Mouse (Mus musculus) lung, adult 10 weeks (tissue): ENCODE results near the gene Kcnh3. TPM values are rescaled to one million over a fixed set of nuclear protein-coding genes. Genes with fewer than 3 reads are reported as not detected.

ENCODE experiments used
- polyA plus RNA-seq: library from polyadenylated mRNA; stranded (reverse); fragments of 350-450 nt; fragmentation: Illumina TruSeq; extraction: RNeasy Lipid Tissue Mini Kit (QIAGEN cat#74804); gene quantifications from one replicate; pipeline ENCODE4 v1.2.3, GENCODE M21; 2014; ENCODE audit warnings: low read depth, low replicate concordance; ENCODE audit not compliant: insufficient read depth

Kcnh3 gene
- 1.2 TPM for polyA plus RNA-seq

DNA sequence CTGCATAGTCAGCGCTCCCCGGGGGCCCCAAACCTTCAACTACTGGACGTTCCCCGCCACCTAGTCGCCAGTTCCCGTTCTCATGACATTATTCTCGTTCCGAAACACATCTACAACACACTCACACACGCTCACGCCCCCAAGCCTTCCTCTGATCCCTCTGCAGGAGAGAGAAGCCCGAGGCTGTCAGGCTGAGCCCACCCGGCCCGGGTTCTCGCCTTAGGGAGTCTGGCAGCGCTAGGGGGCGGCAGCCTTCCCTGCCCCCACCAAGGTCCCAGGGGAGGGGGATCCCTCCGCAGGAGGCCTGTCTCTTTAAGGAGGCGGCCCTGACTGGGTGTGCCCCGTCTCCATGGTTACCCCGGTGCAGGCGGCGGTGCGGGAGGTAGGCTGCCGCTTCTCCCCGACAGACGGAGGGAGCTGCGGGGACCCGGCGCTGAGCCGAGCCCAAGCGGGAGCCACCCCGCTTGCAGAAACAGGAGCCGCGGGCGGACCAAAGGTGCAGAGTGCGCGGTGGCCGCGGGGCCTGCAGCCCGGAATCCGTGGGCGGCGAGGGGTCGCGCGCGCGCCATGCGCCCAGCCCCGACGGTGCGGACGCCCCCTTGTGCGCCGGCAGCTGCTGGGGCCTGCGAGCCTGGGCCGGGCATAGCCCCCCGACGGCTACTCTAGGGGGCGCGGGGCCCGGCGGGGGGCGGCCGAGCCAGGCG, at the start of gene Kcnh3:
TSS of gene Kcnh3 (plus strand) at position 654 of the 704 bp plus-strand sequence.

DNA sequence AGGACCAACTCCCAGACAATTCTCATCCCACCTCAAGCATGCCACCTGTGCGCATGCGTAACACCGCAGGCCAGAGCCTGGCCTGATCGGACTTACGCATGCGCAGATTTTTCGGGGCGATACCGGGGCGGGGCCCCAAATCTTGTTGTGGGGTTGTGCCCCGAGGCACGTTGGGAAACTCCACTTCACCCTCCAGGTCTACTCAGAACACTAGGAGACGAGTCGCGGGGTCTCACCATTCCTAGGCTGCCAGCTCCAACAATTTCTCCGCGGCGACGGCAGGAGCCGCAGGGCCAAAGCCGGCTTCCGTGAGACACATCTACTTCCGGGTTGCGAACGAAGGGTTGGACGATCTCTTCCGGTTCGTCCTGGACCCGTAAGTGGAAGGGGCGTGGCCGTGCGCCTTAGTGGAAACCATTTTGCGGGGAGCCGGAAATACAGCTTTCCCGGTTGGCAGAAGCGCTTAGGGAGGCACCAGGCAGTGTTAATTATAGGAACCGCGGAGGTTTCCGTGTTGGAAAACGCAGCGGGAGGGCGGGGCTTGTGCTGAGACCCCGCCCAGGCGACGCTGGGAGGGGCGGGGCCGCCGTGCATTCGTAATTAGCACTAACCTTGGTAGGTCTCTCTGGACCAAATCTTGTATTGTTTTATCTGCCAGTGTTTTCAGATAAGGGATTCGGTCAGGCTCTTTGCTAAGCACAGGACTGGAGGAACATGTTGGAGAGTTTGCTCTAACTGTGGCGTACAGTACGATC, 27.1 kb downstream of the Kcnh3 start, which contains the start of gene Mcrs1:
TSS of gene Mcrs1 (minus strand) at position 336 of the 755 bp plus-strand sequence.

Other genes starting within 250 kb of the Kcnh3 start
- 55.1 TPM for gene Tuba1c, start 195.0 kb upstream of the Kcnh3 start, polyA plus RNA-seq
- 0.48 TPM for gene Prph, start 169.7 kb upstream of the Kcnh3 start, polyA plus RNA-seq
- 0.13 TPM for gene Troap, start 150.3 kb upstream of the Kcnh3 start, polyA plus RNA-seq
- not detected for gene C1ql4, start 137.0 kb upstream of the Kcnh3 start, polyA plus RNA-seq
- gene Dnajc22, start 131.7 kb upstream of the Kcnh3 start, polyA plus RNA-seq = 0.24 TPM
- 6.2 TPM for gene Spats2, start 98.9 kb upstream of the Kcnh3 start, polyA plus RNA-seq
- 37.2 TPM for gene Mcrs1, start 27.1 kb downstream of the Kcnh3 start, polyA plus RNA-seq
- gene Prpf40b, start 70.2 kb downstream of the Kcnh3 start, polyA plus RNA-seq = 33.7 TPM
- not detected for gene Fam186b, start 71.0 kb downstream of the Kcnh3 start, polyA plus RNA-seq
- gene Fmnl3, start 145.6 kb downstream of the Kcnh3 start, polyA plus RNA-seq = 18.9 TPM
- 458 TPM for gene Tmbim6, start 168.0 kb downstream of the Kcnh3 start, polyA plus RNA-seq
- gene Nckap5l, start 232.9 kb downstream of the Kcnh3 start, polyA plus RNA-seq = 2.8 TPM
- 7.1 TPM for gene Bcdin3d, start 249.9 kb downstream of the Kcnh3 start, polyA plus RNA-seq